Mouse (Mus musculus): Measurements from ENCODE around the gene Mmp12.
"Not testable (repeated sequence)": the region's sequence is repeated elsewhere in the genome, so short reads cannot be mapped to it uniquely, and the experiment has no call there.

The Mmp12 gene

GRCm38 (mm10) chr9:7344107-7344506 is at the start of gene Mmp12:
TSS of gene Mmp12 (plus strand) at chr9:7344381.
- no peak for DNase-seq

- no peak for DNase-seq
Measured at GRCm38 (mm10) chr9:7331847-7332246, 12.3 kb upstream of the Mmp12 start.

GRCm38 (mm10) chr9:7335766-7336680 is 8.2 kb upstream of the Mmp12 start:
- no peak for DNase-seq

- DNase-seq: no peak
Measured at GRCm38 (mm10) chr9:7336740-7337483, 7.3 kb upstream of the Mmp12 start.

- no peak for DNase-seq
Measured at GRCm38 (mm10) chr9:7345513-7345912, 1.3 kb downstream of the Mmp12 start.

GRCm38 (mm10) chr9:7354535-7354934 is 10.4 kb downstream of the Mmp12 start:
- DNase-seq: no peak

- no peak for DNase-seq
Measured at GRCm38 (mm10) chr9:7387947-7388346, 43.8 kb downstream of the Mmp12 start, which contains the start of gene Mmp1b. TSS of gene Mmp1b (minus strand) at chr9:7388047.

- not testable (repeated sequence) for DNase-seq
Measured at GRCm38 (mm10) chr9:7396556-7396955, 52.4 kb downstream of the Mmp12 start.
